21 mouse cellular contexts compared by ENCODE assay signal in genomic region chr11:76239750-76240149, GRCm38 (mm10). TPM values are rescaled to one million over a fixed set of nuclear protein-coding genes. Genes with fewer than 3 reads are reported as not detected.
"Had no signal": no experiment of that assay in that cellular context is flagged by ENCODE, and none has a peak within 500 bp of the region (broad histone marks: within the 10 kb centered on the region; RNA-seq: fewer than 3 reads in every experiment).

No protein-coding gene starts in this region.

- H3K4me2 ChIP-seq: neural tube, embryonic 13.5 days; neural tube, embryonic 15.5 days; stomach, embryonic 15.5 days had no signal

- H3K9me3 ChIP-seq: neural tube, embryonic 13.5 days; neural tube, embryonic 15.5 days; stomach, embryonic 15.5 days had no signal

- H3K4me3 ChIP-seq: neural tube, embryonic 13.5 days; neural tube, embryonic 15.5 days; stomach, embryonic 15.5 days had no signal

- H3K27me3 ChIP-seq: neural tube, embryonic 13.5 days; neural tube, embryonic 15.5 days; stomach, embryonic 15.5 days had no signal

- DNase-seq: retina, postnatal 1 day; right cerebral cortex, adult 18-20 months; right cerebral cortex, postnatal 14 days; right cerebral cortex, postnatal 25 days; right cerebral cortex, postnatal 4 days; spleen, adult 18-20 months; thymus, adult 18-20 months; thymus, adult 2 months; thymus, postnatal 14 days; thymus, postnatal 25 days; thymus, postnatal 36 days; thymus, postnatal 4 days had no signal

- H3K9ac ChIP-seq: neural tube, embryonic 13.5 days; neural tube, embryonic 15.5 days; stomach, embryonic 15.5 days had no signal

- H3K27ac ChIP-seq: neural tube, embryonic 13.5 days; neural tube, embryonic 15.5 days; stomach, embryonic 15.5 days; stomach, postnatal 0 days had no signal

RNA-seq across cellular contexts. Expression of gene Dbil5, which starts 22.3 kb away (rescaled TPM):
- total RNA-seq: neutrophil, adult 5-6 weeks had no signal
- polyA plus RNA-seq: neural tube, embryonic 14.5 days; small intestine, adult 2 months; spleen, adult 2 months; thymus, postnatal 0 days had no signal
